Mouse (Mus musculus) lung, adult 2 months (tissue): ENCODE measurements around the gene Rnf114.

ENCODE experiments used
- CTCF ChIP-seq: fragments of 200-500 bp; IDR thresholded peaks from 2 replicates; pipeline ENCODE4 v1.5.1; 2011; ENCODE audit warnings: mild to moderate bottlenecking, low read length, control low read depth; ENCODE audit not compliant: insufficient read depth
- POLR2A ChIP-seq: fragments of 200-500 bp; IDR thresholded peaks from 2 replicates; pipeline ENCODE4 v1.6.1; 2011; ENCODE audit warnings: low read depth, mild to moderate bottlenecking, control low read depth, low read length, borderline replicate concordance; ENCODE audit errors: extremely low read depth

DNA sequence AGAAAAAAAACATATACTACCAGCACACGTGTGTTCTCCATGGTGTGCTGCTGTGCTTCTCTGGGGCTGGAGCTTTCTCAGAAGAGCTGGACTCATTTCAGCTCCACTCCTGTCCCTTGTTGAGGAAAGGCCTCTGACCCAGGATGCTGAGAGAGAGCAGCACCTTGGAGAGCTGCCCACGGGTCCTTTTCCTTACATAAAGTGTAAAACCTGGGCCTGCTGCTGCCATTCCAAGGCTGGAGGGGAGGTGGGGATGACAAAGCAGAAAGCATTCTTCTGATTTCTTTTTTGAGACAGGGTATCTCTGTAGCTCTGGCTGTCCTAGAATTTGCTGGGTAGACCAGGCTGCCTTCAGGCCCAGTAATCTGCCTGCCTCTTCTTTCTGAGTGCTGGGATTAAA is 14.3 kb upstream of the Rnf114 start:
- no peak for TF ChIP-seq CTCF
- no peak for TF ChIP-seq POLR2A
